Mouse (Mus musculus): ENCODE data around the gene Tbc1d10a. TPM values are rescaled to one million over a fixed set of nuclear protein-coding genes. Genes with fewer than 3 reads are reported as not detected.

Gene Tbc1d10a
- polyA plus RNA-seq (2014; fragmentation: Nextera tagmentation; extraction: Ambion mirVana), result 30.6 and 31.0 TPM in 2 replicates

GRCm38 (mm10) chr11:4186486-4187317, at the start of gene Tbc1d10a:
Gene Tbc1d10a (plus strand): TSS chr11:4186789.
- H3K27ac ChIP-seq (replicated peaks; ENCODE audit: low read depth, low read length), result peak within 1 kb of the TSS; percentile 58; the same call in 1 of the 2 replicates
- DNase-seq (ENCODE audit: low spot score), result peak; percentile 99
- H3K4me3 ChIP-seq (ENCODE audit: low read depth, low read length), result peak within 1 kb of the TSS; percentile 88
- no peaks in the 10 kb centered on the region for H3K27me3 ChIP-seq (replicated peaks; ENCODE audit: control insufficient read depth, insufficient read depth, low read length)
- H3K4me1 ChIP-seq (ENCODE audit: control insufficient read depth, insufficient read depth, low read length), result peaks cover 34% of the 10 kb centered on the region
- WGBS, result 1% methylated on average over 11 of the region's 71 CpGs
- no peaks in the 10 kb centered on the region for H3K9me3 ChIP-seq (ENCODE audit: control insufficient read depth, low read length)
- ATAC-seq (ENCODE audit: low read depth), result peak; percentile 99
- peak within 1 kb of the TSS; percentile 92 for H3K4me2 ChIP-seq (ENCODE audit: low read depth, low read length)
- peaks cover 19% of the 10 kb centered on the region; the same call in 1 of the 2 replicates for H3K36me3 ChIP-seq (ENCODE audit: control insufficient read depth, insufficient read depth, low read length)
- peak within 1 kb of the TSS; percentile 89 for H3K9ac ChIP-seq (ENCODE audit: low read depth, low read length)

- Histone ChIP-seq H3K27me3 (replicated peaks; ENCODE audit: control insufficient read depth, insufficient read depth, low read length) (no peaks in the 10 kb centered on the region), H3K27ac (replicated peaks; ENCODE audit: low read depth, low read length) (no peak overlapping the region), H3K4me1 (ENCODE audit: control insufficient read depth, insufficient read depth, low read length) (peaks cover 4% of the 10 kb centered on the region), H3K36me3 (ENCODE audit: control insufficient read depth, insufficient read depth, low read length) (peaks cover 68% of the 10 kb centered on the region), H3K4me2 (ENCODE audit: low read depth, low read length) (no peak overlapping the region), H3K9ac (ENCODE audit: low read depth, low read length) (no peak overlapping the region), H3K4me3 (ENCODE audit: low read depth, low read length) (no peak overlapping the region), H3K9me3 (ENCODE audit: control insufficient read depth, low read length) (no peaks in the 10 kb centered on the region)
- DNase-seq (ENCODE audit: low spot score) (no peak), ATAC-seq (ENCODE audit: low read depth) (no peak)
- WGBS, result 76% methylated on average over 2 of the region's 2 CpGs
Measured at GRCm38 (mm10) chr11:4138964-4139363, 47.6 kb upstream of the Tbc1d10a start.

GRCm38 (mm10) chr11:4141505-4141904, 45.1 kb upstream of the Tbc1d10a start:
- H3K4me3 ChIP-seq (ENCODE audit: low read depth, low read length), result no peak overlapping the region
- H3K27me3 ChIP-seq (replicated peaks; ENCODE audit: control insufficient read depth, insufficient read depth, low read length), result no peaks in the 10 kb centered on the region
- no peak overlapping the region for H3K27ac ChIP-seq (replicated peaks; ENCODE audit: low read depth, low read length)
- no peaks in the 10 kb centered on the region for H3K9me3 ChIP-seq (ENCODE audit: control insufficient read depth, low read length)
- peaks cover 78% of the 10 kb centered on the region for H3K36me3 ChIP-seq (ENCODE audit: control insufficient read depth, insufficient read depth, low read length)
- H3K4me1 ChIP-seq (ENCODE audit: control insufficient read depth, insufficient read depth, low read length), result no peaks in the 10 kb centered on the region; the same call in 1 of the 2 replicates
- no peak overlapping the region for H3K9ac ChIP-seq (ENCODE audit: low read depth, low read length)
- ATAC-seq (ENCODE audit: low read depth), result no peak
- no peak overlapping the region for H3K4me2 ChIP-seq (ENCODE audit: low read depth, low read length)
- no peak for DNase-seq (ENCODE audit: low spot score)

GRCm38 (mm10) chr11:4142352-4142751, 44.2 kb upstream of the Tbc1d10a start:
- Histone ChIP-seq H3K27me3 (replicated peaks; ENCODE audit: control insufficient read depth, insufficient read depth, low read length) (no peaks in the 10 kb centered on the region), H3K9ac (ENCODE audit: low read depth, low read length) (no peak overlapping the region), H3K4me3 (ENCODE audit: low read depth, low read length) (no peak overlapping the region), H3K4me2 (ENCODE audit: low read depth, low read length) (no peak overlapping the region), H3K36me3 (ENCODE audit: control insufficient read depth, insufficient read depth, low read length) (peaks cover 77% of the 10 kb centered on the region), H3K27ac (replicated peaks; ENCODE audit: low read depth, low read length) (no peak overlapping the region), H3K9me3 (ENCODE audit: control insufficient read depth, low read length) (no peaks in the 10 kb centered on the region), H3K4me1 (ENCODE audit: control insufficient read depth, insufficient read depth, low read length) (no peaks in the 10 kb centered on the region)
- no peak for DNase-seq (ENCODE audit: low spot score)
- WGBS, result 94% methylated on average over 4 of the region's 4 CpGs
- ATAC-seq (ENCODE audit: low read depth), result no peak

GRCm38 (mm10) chr11:4143281-4144062, 43.1 kb upstream of the Tbc1d10a start:
- H3K36me3 ChIP-seq (ENCODE audit: control insufficient read depth, insufficient read depth, low read length), result peaks cover 68% of the 10 kb centered on the region
- no peaks in the 10 kb centered on the region for H3K27me3 ChIP-seq (replicated peaks; ENCODE audit: control insufficient read depth, insufficient read depth, low read length)
- no peak for ATAC-seq (ENCODE audit: low read depth)
- H3K9me3 ChIP-seq (ENCODE audit: control insufficient read depth, low read length), result no peaks in the 10 kb centered on the region
- WGBS, result 88% methylated on average over 21 of the region's 21 CpGs
- no peak overlapping the region for H3K4me3 ChIP-seq (ENCODE audit: low read depth, low read length)
- H3K27ac ChIP-seq (replicated peaks; ENCODE audit: low read depth, low read length), result no peak overlapping the region
- no peaks in the 10 kb centered on the region for H3K4me1 ChIP-seq (ENCODE audit: control insufficient read depth, insufficient read depth, low read length)
- H3K9ac ChIP-seq (ENCODE audit: low read depth, low read length), result no peak overlapping the region
- no peak overlapping the region for H3K4me2 ChIP-seq (ENCODE audit: low read depth, low read length)
- no peak for DNase-seq (ENCODE audit: low spot score)

- H3K4me1 ChIP-seq (ENCODE audit: control insufficient read depth, insufficient read depth, low read length), result no peaks in the 10 kb centered on the region
- H3K9me3 ChIP-seq (ENCODE audit: control insufficient read depth, low read length), result no peaks in the 10 kb centered on the region
- 74% methylated on average over 6 of the region's 6 CpGs for WGBS
- ATAC-seq (ENCODE audit: low read depth), result no peak
- DNase-seq (ENCODE audit: low spot score), result peak; percentile 42
- H3K36me3 ChIP-seq (ENCODE audit: control insufficient read depth, insufficient read depth, low read length), result peaks cover 44% of the 10 kb centered on the region
- H3K27me3 ChIP-seq (replicated peaks; ENCODE audit: control insufficient read depth, insufficient read depth, low read length), result no peaks in the 10 kb centered on the region
- H3K9ac ChIP-seq (ENCODE audit: low read depth, low read length), result no peak overlapping the region
- no peak overlapping the region for H3K27ac ChIP-seq (replicated peaks; ENCODE audit: low read depth, low read length)
- H3K4me3 ChIP-seq (ENCODE audit: low read depth, low read length), result no peak overlapping the region
- H3K4me2 ChIP-seq (ENCODE audit: low read depth, low read length), result no peak overlapping the region
Measured at GRCm38 (mm10) chr11:4146381-4146780, 40.2 kb upstream of the Tbc1d10a start.

- Histone ChIP-seq H3K9me3 (ENCODE audit: control insufficient read depth, low read length) (no peaks in the 10 kb centered on the region), H3K27me3 (replicated peaks; ENCODE audit: control insufficient read depth, insufficient read depth, low read length) (no peaks in the 10 kb centered on the region), H3K4me3 (ENCODE audit: low read depth, low read length) (no peak overlapping the region), H3K4me2 (ENCODE audit: low read depth, low read length) (no peak overlapping the region), H3K36me3 (ENCODE audit: control insufficient read depth, insufficient read depth, low read length) (peaks cover 37% of the 10 kb centered on the region), H3K27ac (replicated peaks; ENCODE audit: low read depth, low read length) (no peak overlapping the region), H3K9ac (ENCODE audit: low read depth, low read length) (no peak overlapping the region), H3K4me1 (ENCODE audit: control insufficient read depth, insufficient read depth, low read length) (no peaks in the 10 kb centered on the region)
- DNase-seq (ENCODE audit: low spot score) (no peak), ATAC-seq (ENCODE audit: low read depth) (no peak)
- WGBS, result 89% methylated on average over 10 of the region's 10 CpGs
Measured at GRCm38 (mm10) chr11:4147098-4147497, 39.5 kb upstream of the Tbc1d10a start.

- H3K4me3 ChIP-seq (ENCODE audit: low read depth, low read length), result no peak overlapping the region
- no peak for DNase-seq (ENCODE audit: low spot score)
- ATAC-seq (ENCODE audit: low read depth), result no peak
- H3K9me3 ChIP-seq (ENCODE audit: control insufficient read depth, low read length), result no peaks in the 10 kb centered on the region
- H3K36me3 ChIP-seq (ENCODE audit: control insufficient read depth, insufficient read depth, low read length), result peaks cover 27% of the 10 kb centered on the region
- WGBS, result 75% methylated on average over 5 of the region's 5 CpGs
- no peak overlapping the region for H3K4me2 ChIP-seq (ENCODE audit: low read depth, low read length)
- H3K27me3 ChIP-seq (replicated peaks; ENCODE audit: control insufficient read depth, insufficient read depth, low read length), result no peaks in the 10 kb centered on the region
- H3K4me1 ChIP-seq (ENCODE audit: control insufficient read depth, insufficient read depth, low read length), result no peaks in the 10 kb centered on the region
- no peak overlapping the region for H3K9ac ChIP-seq (ENCODE audit: low read depth, low read length)
- no peak overlapping the region for H3K27ac ChIP-seq (replicated peaks; ENCODE audit: low read depth, low read length)
Measured at GRCm38 (mm10) chr11:4148120-4148519, 38.5 kb upstream of the Tbc1d10a start.

Measured in embryonic facial prominence, embryonic 14.5 days (tissue).